Mouse (Mus musculus) midbrain, embryonic 11.5 days (tissue): Measurements from ENCODE around the gene Upf2. TPM values are rescaled to one million over a fixed set of nuclear protein-coding genes. Genes with fewer than 3 reads are reported as not detected.

Source experiments
- ATAC-seq: fragments of 200-750 bp; cut with Nextera tagmentation; 2 replicates; pipeline ENCODE4 v1.8.0; 2017; ENCODE audit warnings: moderate TSS enrichment, moderate library complexity; ENCODE audit not compliant: low FRiP score
- DNase-seq: peaks from one replicate; pipeline ENCODE4 v3.0.0; 2015; ENCODE audit warnings: low spot score; ENCODE audit errors: missing footprints
- H3K27ac ChIP-seq: fragments of 300-500 bp; sonication (generic); 2 replicates; pipeline ENCODE4 v1.5.1; 2014; ENCODE audit warnings: low read depth, low read length
- H3K27me3 ChIP-seq: fragments of 300-500 bp; sonication (generic); 2 replicates; pipeline ENCODE4 v1.6.1; 2014; ENCODE audit warnings: mild to moderate bottlenecking, low read length, moderate library complexity, mixed read lengths; ENCODE audit not compliant: control insufficient read depth, insufficient read depth
- H3K36me3 ChIP-seq: fragments of 300-500 bp; sonication (generic); 2 replicates; pipeline ENCODE4 v1.6.1; 2014; ENCODE audit warnings: mild to moderate bottlenecking, low read length, moderate library complexity, mixed read lengths; ENCODE audit not compliant: control insufficient read depth, insufficient read depth
- H3K4me1 ChIP-seq: fragments of 300-500 bp; sonication (generic); 2 replicates; pipeline ENCODE4 v1.6.1; 2014; ENCODE audit warnings: low read length; ENCODE audit not compliant: control insufficient read depth, insufficient read depth
- H3K4me2 ChIP-seq: fragments of 300-500 bp; sonication (generic); 2 replicates; pipeline ENCODE4 v1.6.1; 2014; ENCODE audit warnings: mild to moderate bottlenecking, moderate library complexity
- H3K4me3 ChIP-seq: fragments of 300-500 bp; sonication (generic); 2 replicates; pipeline ENCODE4 v1.5.1; 2014; ENCODE audit warnings: low read depth, low read length
- H3K9ac ChIP-seq: fragments of 300-500 bp; sonication (generic); 2 replicates; pipeline ENCODE4 v1.6.1; 2014; ENCODE audit warnings: low read length
- H3K9me3 ChIP-seq: fragments of 300-500 bp; sonication (generic); 2 replicates; pipeline ENCODE4 v1.6.1; 2016; ENCODE audit warnings: low read length; ENCODE audit not compliant: control insufficient read depth
- WGBS: fragments of 180-500 bp; shearing (Covaris S2); extraction: QIAGEN DNeasy Blood & Tissue Kit; methylation state at CpG from one replicate; pipeline ENCODE4 v1.1.7; 2014; 5-methylcytosine and 5-hydroxymethylcytosine counted together
- polyA plus RNA-seq: library from polyadenylated mRNA; unstranded; fragments of >200 nt; fragmentation: Nextera tagmentation; extraction: Ambion mirVana; gene quantifications from 2 replicates; pipeline ENCODE4 v1.2.1, GENCODE M21; 2014

The Upf2 gene
- polyA plus RNA-seq, 1 experiment from 2014 or later = 13.2 TPM

- ATAC-seq (no peak), DNase-seq (no peak)
- Histone ChIP-seq H3K4me2 (no peak overlapping the region), H3K27me3 (no peaks in the 10 kb centered on the region), H3K4me1 (no peaks in the 10 kb centered on the region), H3K9me3 (no peaks in the 10 kb centered on the region), H3K27ac (no peak overlapping the region), H3K4me3 (no peak overlapping the region), H3K9ac (no peak overlapping the region), H3K36me3 (no peaks in the 10 kb centered on the region)
- WGBS = 34% methylated on average over 11 of the region's 11 CpGs
Measured at GRCm38 (mm10) chr2:6070925-6071324, 119.7 kb downstream of the Upf2 start.

GRCm38 (mm10) chr2:6071598-6072440, 120.5 kb downstream of the Upf2 start:
- Histone ChIP-seq H3K4me2 (no peak overlapping the region), H3K9me3 (no peaks in the 10 kb centered on the region), H3K27ac (no peak overlapping the region), H3K27me3 (no peaks in the 10 kb centered on the region), H3K4me1 (no peaks in the 10 kb centered on the region), H3K9ac (no peak overlapping the region), H3K4me3 (no peak overlapping the region), H3K36me3 (no peaks in the 10 kb centered on the region)
- ATAC-seq (no peak), DNase-seq (no peak)
- WGBS = 62% methylated on average over 11 of the region's 11 CpGs

- H3K9me3 ChIP-seq = no peaks in the 10 kb centered on the region
- no peak overlapping the region for H3K27ac ChIP-seq
- H3K4me1 ChIP-seq = no peaks in the 10 kb centered on the region
- no peak overlapping the region for H3K9ac ChIP-seq
- no peak for DNase-seq
- no peak for ATAC-seq
- H3K36me3 ChIP-seq = no peaks in the 10 kb centered on the region
- no peaks in the 10 kb centered on the region for H3K27me3 ChIP-seq
- H3K4me3 ChIP-seq = no peak overlapping the region
- H3K4me2 ChIP-seq = no peak overlapping the region
- 86% methylated on average over 7 of the region's 7 CpGs for WGBS
Measured at GRCm38 (mm10) chr2:6072685-6073260, 121.5 kb downstream of the Upf2 start.

DNA sequence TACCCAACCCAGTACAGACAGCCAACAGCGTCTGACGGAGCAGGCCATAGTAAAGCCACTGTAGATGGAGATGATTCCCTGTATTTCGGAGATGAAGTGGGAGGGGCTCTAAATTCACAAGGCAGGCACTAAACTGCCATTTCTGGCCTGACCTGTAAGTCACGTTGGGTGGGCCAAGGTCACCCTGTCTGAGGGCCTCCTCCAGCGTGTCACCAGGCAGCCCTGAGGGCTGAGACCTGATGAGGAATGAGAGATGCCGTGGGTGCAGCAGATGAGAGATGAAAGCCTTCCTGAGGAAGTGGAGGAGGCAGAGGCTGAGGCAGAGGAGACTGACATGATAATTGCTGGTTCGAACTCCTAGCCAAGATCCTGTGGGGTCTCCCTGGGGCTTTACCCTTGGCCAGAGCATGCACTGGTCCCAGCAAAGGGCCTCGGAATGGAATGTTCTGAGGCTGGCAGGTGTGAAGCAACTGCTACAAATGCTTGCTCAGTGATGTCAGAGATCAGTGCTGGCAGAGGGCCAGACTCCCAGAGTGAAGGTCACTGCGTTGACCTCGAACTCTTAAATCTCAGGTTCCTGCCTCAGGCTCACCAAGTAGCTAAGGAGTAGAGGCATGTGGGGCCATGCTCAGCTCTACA, 123.7 kb downstream of the Upf2 start:
- WGBS = 81% methylated on average over 10 of the region's 10 CpGs
- Histone ChIP-seq H3K36me3 (no peaks in the 10 kb centered on the region), H3K9ac (no peak overlapping the region), H3K9me3 (no peaks in the 10 kb centered on the region), H3K4me2 (no peak overlapping the region), H3K27me3 (no peaks in the 10 kb centered on the region), H3K4me3 (no peak overlapping the region), H3K27ac (no peak overlapping the region), H3K4me1 (no peaks in the 10 kb centered on the region)
- no peak for ATAC-seq
- no peak for DNase-seq

DNA sequence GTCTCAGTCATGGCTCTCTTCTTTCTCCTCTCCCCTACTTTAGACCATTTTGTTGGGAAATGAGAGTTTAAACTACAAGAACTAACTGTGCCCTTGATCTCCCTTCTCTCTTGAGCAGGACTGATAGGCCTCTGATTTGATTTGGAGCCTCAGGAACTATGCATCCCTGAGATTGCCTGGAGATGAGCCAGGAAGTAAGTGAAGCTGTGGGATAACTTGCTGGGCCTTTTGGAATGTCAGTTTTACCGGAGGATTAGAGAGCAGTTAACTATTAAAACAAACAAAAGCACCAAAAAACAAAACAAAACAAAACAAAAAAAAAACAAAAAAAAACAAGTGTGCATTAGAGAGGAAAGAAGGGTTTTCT, 124.2 kb downstream of the Upf2 start:
- H3K36me3 ChIP-seq = no peaks in the 10 kb centered on the region
- ATAC-seq = no peak
- 57% methylated on average over 1 of the region's 1 CpGs for WGBS
- H3K27ac ChIP-seq = no peak overlapping the region
- H3K27me3 ChIP-seq = no peaks in the 10 kb centered on the region
- H3K4me3 ChIP-seq = no peak overlapping the region
- H3K9me3 ChIP-seq = no peaks in the 10 kb centered on the region
- H3K9ac ChIP-seq = no peak overlapping the region
- no peak overlapping the region for H3K4me2 ChIP-seq
- no peak for DNase-seq
- no peaks in the 10 kb centered on the region for H3K4me1 ChIP-seq

DNA sequence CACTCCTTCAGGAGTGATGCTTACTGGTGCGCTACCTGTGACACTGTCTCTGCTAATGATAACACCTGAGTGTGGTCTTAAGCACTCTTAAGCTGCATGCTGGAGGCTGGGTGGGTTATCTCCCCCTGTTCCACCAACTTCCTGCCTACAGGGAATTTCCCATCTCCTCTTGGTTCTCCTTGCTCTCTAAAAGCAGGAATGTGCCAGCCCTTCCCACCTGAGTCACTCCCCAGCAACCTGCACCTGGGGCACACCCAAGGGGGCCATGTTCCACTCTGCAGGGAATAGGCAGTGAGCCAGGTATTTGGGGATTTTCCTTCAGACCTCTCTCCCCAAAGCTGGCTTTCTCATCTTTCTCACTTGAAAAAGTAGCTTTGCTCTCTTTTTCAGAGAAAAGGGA, 128.8 kb downstream of the Upf2 start:
- Histone ChIP-seq H3K4me3 (no peak overlapping the region), H3K27ac (no peak overlapping the region), H3K27me3 (no peaks in the 10 kb centered on the region), H3K36me3 (no peaks in the 10 kb centered on the region), H3K4me2 (no peak overlapping the region), H3K9me3 (no peaks in the 10 kb centered on the region), H3K9ac (no peak overlapping the region), H3K4me1 (no peaks in the 10 kb centered on the region)
- DNase-seq = no peak
- ATAC-seq = no peak
- 100% methylated on average over 1 of the region's 1 CpGs for WGBS

DNA sequence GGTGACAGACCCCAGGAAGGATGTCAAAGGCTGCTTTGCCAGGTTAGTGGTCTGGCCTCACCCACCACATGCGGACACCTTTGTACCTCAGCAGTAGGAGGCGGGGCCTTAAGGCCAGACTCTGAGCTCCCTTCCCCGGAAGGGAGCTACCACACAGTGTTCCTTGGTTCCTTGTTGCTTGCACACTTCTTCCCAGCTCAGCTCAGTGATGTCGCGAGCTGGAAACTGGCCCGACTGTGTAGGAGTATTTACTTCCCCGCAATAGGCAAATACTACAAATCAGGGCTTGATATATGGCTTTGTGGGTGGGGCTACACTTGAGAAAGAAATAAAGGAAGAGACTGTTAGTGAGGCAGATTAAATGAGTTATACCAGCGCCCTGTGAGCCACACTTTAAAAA, 129.8 kb downstream of the Upf2 start:
- no peak for ATAC-seq
- WGBS = 75% methylated on average over 8 of the region's 8 CpGs
- no peak overlapping the region for H3K9ac ChIP-seq
- no peaks in the 10 kb centered on the region for H3K9me3 ChIP-seq
- H3K4me2 ChIP-seq = no peak overlapping the region
- no peak overlapping the region for H3K27ac ChIP-seq
- no peaks in the 10 kb centered on the region for H3K4me1 ChIP-seq
- H3K27me3 ChIP-seq = no peaks in the 10 kb centered on the region
- no peak overlapping the region for H3K4me3 ChIP-seq
- DNase-seq = no peak
- no peaks in the 10 kb centered on the region for H3K36me3 ChIP-seq

DNA sequence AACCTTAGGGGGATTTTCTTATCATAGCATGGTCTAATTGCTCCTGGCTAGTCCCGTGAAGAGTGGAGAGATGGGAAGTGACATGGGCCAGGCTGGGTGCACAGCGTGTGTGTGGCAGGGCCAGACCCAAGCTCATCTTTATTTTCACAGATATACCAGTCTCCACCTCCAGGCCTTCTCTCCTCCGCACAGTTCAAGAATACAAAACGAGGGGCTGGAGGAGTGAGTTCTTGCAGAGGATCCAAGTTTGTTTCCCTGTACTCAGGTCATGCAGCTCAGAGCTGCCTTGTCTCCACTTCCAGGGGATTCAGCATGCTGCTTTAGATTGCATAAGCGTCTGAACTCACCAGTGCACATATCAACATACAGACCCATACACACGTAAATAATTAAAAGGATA, 131.3 kb downstream of the Upf2 start:
- H3K4me2 ChIP-seq = no peak overlapping the region
- no peaks in the 10 kb centered on the region for H3K36me3 ChIP-seq
- DNase-seq (no peak), ATAC-seq (no peak)
- no peaks in the 10 kb centered on the region for H3K4me1 ChIP-seq
- H3K27ac ChIP-seq = no peak overlapping the region
- H3K4me3 ChIP-seq = no peak overlapping the region
- no peaks in the 10 kb centered on the region for H3K9me3 ChIP-seq
- no peak overlapping the region for H3K9ac ChIP-seq
- WGBS = 79% methylated on average over 6 of the region's 6 CpGs
- H3K27me3 ChIP-seq = no peaks in the 10 kb centered on the region

DNA sequence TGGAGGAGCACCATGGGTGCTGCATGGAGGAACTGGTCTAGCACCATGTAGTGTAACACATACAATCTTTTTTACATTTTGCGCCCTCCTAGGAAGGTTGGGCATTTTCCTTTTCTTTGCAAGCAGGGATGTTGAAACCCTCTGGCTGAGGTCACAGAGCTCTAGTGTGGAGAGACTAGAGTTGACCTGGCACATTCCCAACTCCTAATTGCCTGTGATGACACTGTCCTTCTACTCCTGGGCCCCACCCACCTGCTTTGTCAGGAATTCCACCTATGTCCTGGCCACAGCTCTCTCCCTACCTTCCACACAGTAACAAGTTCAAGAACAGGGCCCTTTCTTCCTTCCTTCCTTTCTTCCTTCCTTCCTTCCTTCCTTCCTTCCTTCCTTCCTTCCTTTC, 132.4 kb downstream of the Upf2 start:
- 86% methylated on average over 1 of the region's 1 CpGs for WGBS
- ATAC-seq = no peak

More for the DNA sequence above, 132.4 kb downstream of the Upf2 start:
- Histone ChIP-seq H3K9me3 (no peaks in the 10 kb centered on the region), H3K4me2 (no peak overlapping the region), H3K4me3 (no peak overlapping the region), H3K9ac (no peak overlapping the region), H3K4me1 (no peaks in the 10 kb centered on the region), H3K27me3 (no peaks in the 10 kb centered on the region), H3K27ac (no peak overlapping the region), H3K36me3 (no peaks in the 10 kb centered on the region)
- no peak for DNase-seq
